In genomic region chr15:77683944-77684343, GRCm38 (mm10) we compare ENCODE assay signal across 11 mouse cellular contexts. TPM values are rescaled to one million over a fixed set of nuclear protein-coding genes. Genes with fewer than 3 reads are reported as not detected.
DNase-seq lines count a peak whose midpoint lies in the region; ATAC-seq and TF ChIP-seq lines count a peak whose summit lies in the region.
"Not testable (repeated sequence)": the region's sequence is repeated elsewhere in the genome, so short reads cannot be mapped to it uniquely, and the experiment has no call there.
"Had no signal": no experiment of that assay in that cellular context is flagged by ENCODE, and none has a peak within 500 bp of the region (broad histone marks: within the 10 kb centered on the region; RNA-seq: fewer than 3 reads in every experiment).

No protein-coding gene starts in this region.

- H3K4me1 ChIP-seq in limb, embryonic 14.5 days (ENCODE audit: control insufficient read depth, insufficient read depth, low read length); testis, adult 2 months (ENCODE audit: control insufficient read depth, insufficient read depth, low read length): not testable (repeated sequence)

- TF ChIP-seq CTCF in testis, adult 2 months (IDR thresholded peaks at IDR 0.05; ENCODE audit: control insufficient read depth, insufficient read depth, insufficient replicate concordance, low read depth, low read length), result peak; percentile 32; the same call in 1 of the 2 replicates

- not testable (repeated sequence) for ATAC-seq in limb, embryonic 14.5 days (ENCODE audit: low FRiP score, low read depth)

- H3K4me2 ChIP-seq in limb, embryonic 14.5 days (replicated peaks; ENCODE audit: low read depth, low read length, severe bottlenecking), result not testable (repeated sequence)

- not testable (repeated sequence) for H3K27ac ChIP-seq in limb, embryonic 14.5 days (replicated peaks; ENCODE audit: low read depth, low read length); testis, adult 2 months (ENCODE audit: control insufficient read depth, insufficient read depth, low read depth, low read length)

- 19% methylated on average over 8 of the region's 11 CpGs for WGBS in limb, embryonic 14.5 days

- peak; percentile 51 for DNase-seq in CD4-positive, CD25-positive, alpha-beta regulatory T cell, adult 2 months (ENCODE audit: low read depth, low spot score)
- peak; percentile 44 for DNase-seq in adrenal gland, postnatal 25 days
- peak; percentile 10 for DNase-seq in embryo, embryonic 9.5 days (ENCODE audit: extremely low spot score)
- DNase-seq in heart, adult 8-10 months (ENCODE audit: low spot score), result peak; percentile 17
- peak; percentile 40 for DNase-seq in kidney, adult 9 months
- DNase-seq in limb, embryonic 14.5 days (ENCODE audit: low spot score), result peak; percentile 16
- DNase-seq in naive thymus-derived CD4-positive, alpha-beta T cell, adult 2 months (ENCODE audit: low read depth), result peak; percentile 45

- H3K9me3 ChIP-seq in limb, embryonic 14.5 days (ENCODE audit: control insufficient read depth, low read length), result not testable (repeated sequence)

- H3K36me3 ChIP-seq in limb, embryonic 14.5 days (ENCODE audit: control insufficient read depth, insufficient read depth, low read length); testis, adult 2 months (ENCODE audit: control insufficient read depth, insufficient read depth, low read length): not testable (repeated sequence)

- not testable (repeated sequence) for TF ChIP-seq POLR2A in limb, embryonic 14.5 days (IDR thresholded peaks at IDR 0.05; ENCODE audit: borderline replicate concordance, extremely low read depth, insufficient read depth, insufficient read length); testis, adult 2 months (IDR thresholded peaks at IDR 0.05; ENCODE audit: control insufficient read depth, low read depth, low read length)

- H3K4me3 ChIP-seq in limb, embryonic 14.5 days (replicated peaks; ENCODE audit: low read length); testis, adult 2 months (ENCODE audit: control insufficient read depth, low read depth, low read length): not testable (repeated sequence)

- H3K27me3 ChIP-seq in limb, embryonic 14.5 days (ENCODE audit: control insufficient read depth, insufficient read depth, low read length); testis, adult 2 months (ENCODE audit: control insufficient read depth, insufficient read depth, low read length): not testable (repeated sequence)

- not testable (repeated sequence) for H3K9ac ChIP-seq in limb, embryonic 14.5 days (ENCODE audit: low read depth, low read length, severe bottlenecking)

RNA-seq across cellular contexts. Expression of gene Apol7e, which starts 14.7 kb away (rescaled TPM):
- not detected in 2 replicates for total RNA-seq in adrenal gland, postnatal 25 days (2021)
- total RNA-seq in heart, adult 8-10 months (2022), result not detected
- 0.16 and 0.27 TPM in 2 replicates for polyA plus RNA-seq in limb, embryonic 14.5 days (2012; rRNA removed)
- polyA plus RNA-seq in limb, embryonic 14.5 days (2014; fragmentation: Nextera tagmentation; extraction: Ambion mirVana), result 0.22 TPM in 1 of 2 replicates, not detected in the other
- polyA plus RNA-seq in testis, adult 2 months (2012; rRNA removed), result not detected in 2 replicates
- polyA plus RNA-seq: kidney, embryonic 14.5 days; neural tube, embryonic 15.5 days had no signal

RNA-seq across cellular contexts. Expression of gene Apol11b, which starts 40.9 kb away (rescaled TPM):
- 0.33 and 0.62 TPM in 2 replicates for total RNA-seq in adrenal gland, postnatal 25 days (2021)
- total RNA-seq in heart, adult 8-10 months (2022), result 1 to 10 TPM in 3 of 4 experiments, under 1 TPM in 1; 0.31 to 2.8 (median 1.3) TPM
- polyA plus RNA-seq in limb, embryonic 14.5 days (2012; rRNA removed), result 0.03 TPM in 1 of 2 replicates, not detected in the other
- not detected in 2 replicates for polyA plus RNA-seq in limb, embryonic 14.5 days (2014; fragmentation: Nextera tagmentation; extraction: Ambion mirVana)
- 0.05 TPM in 1 of 2 replicates, not detected in the other for polyA plus RNA-seq in testis, adult 2 months (2012; rRNA removed)
- polyA plus RNA-seq: kidney, embryonic 14.5 days had no signal

RNA-seq across cellular contexts. Expression of gene Apol9b, which starts 44.9 kb away (rescaled TPM):
- total RNA-seq in adrenal gland, postnatal 25 days (2021), result 0.76 and 1.2 TPM in 2 replicates
- under 1 TPM in 3 of 4 experiments, not detected in 1; 0.19 to 0.34 (median 0.22) TPM for total RNA-seq in heart, adult 8-10 months (2022)
- polyA plus RNA-seq in limb, embryonic 14.5 days (2012; rRNA removed), result 0.09 and 0.22 TPM in 2 replicates
- polyA plus RNA-seq in limb, embryonic 14.5 days (2014; fragmentation: Nextera tagmentation; extraction: Ambion mirVana), result 0.12 TPM in 1 of 2 replicates, not detected in the other
- not detected in 2 replicates for polyA plus RNA-seq in testis, adult 2 months (2012; rRNA removed)
- polyA plus RNA-seq: kidney, embryonic 14.5 days; lung, embryonic 15.5 days had no signal
